Mouse (Mus musculus) CD4-positive, CD25-positive, alpha-beta regulatory T cell, adult 2 months (primary cell): Measurements from ENCODE around the gene Rps6ka2.
"Not testable (repeated sequence)": the region's sequence is repeated elsewhere in the genome, so short reads cannot be mapped to it uniquely, and the experiment has no call there.

Experiments
- DNase-seq: peaks from one replicate; pipeline ENCODE4 v3.0.0-alpha.2; 2012; ENCODE audit warnings: low read depth, low spot score

Rps6ka2 gene

DNA sequence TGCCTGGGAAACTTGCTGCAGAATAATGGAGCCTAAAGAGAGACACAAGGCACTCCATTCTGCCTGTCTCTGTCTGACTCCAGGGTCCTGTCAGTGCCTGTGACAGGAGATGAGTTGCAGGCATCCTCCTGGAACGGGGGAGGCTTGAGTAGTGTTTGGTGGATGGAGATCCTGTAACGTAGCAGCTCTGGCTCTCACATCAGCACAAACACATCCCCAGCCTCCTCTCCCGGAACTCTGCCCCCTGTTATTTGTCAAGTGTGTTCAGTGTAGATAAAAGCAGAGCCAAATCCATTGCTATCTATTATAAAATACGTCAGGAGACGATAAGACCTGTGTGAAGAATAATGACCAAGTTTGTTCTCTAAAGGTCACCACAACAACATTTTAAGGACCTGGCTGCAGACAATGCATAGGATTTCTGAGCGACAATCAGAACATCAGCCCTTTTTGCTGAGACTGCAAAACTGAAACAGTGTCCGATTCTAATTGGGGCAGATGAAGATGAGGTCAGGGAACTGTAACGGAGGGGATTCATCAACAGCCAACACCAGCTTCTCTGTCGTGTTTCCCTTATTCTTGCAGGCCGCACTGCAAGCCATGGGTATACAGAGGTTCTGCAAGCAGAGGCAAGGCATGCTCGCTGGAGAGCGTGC, 99.4 kb downstream of the Rps6ka2 start:
- no peak for DNase-seq

DNA sequence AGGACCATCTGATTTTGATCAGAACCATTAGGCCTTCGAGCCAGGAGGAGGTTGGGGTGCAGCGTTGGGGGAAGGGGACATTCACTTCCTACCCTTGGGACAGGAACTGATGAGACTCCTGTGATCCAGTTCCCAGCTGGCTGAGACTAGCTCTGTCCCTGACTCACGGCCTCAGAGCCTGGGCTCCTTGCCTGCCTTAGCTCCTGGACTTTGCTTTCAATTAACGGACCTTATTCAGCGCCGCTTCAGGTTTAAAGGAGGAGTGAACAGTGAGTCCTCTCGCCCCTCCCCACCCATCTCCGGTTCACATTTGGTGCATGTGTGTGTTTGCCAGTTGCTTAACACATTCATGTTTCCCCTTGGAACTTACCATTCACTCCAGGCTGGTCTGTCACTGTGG, 100.6 kb downstream of the Rps6ka2 start:
- DNase-seq: no peak

DNA sequence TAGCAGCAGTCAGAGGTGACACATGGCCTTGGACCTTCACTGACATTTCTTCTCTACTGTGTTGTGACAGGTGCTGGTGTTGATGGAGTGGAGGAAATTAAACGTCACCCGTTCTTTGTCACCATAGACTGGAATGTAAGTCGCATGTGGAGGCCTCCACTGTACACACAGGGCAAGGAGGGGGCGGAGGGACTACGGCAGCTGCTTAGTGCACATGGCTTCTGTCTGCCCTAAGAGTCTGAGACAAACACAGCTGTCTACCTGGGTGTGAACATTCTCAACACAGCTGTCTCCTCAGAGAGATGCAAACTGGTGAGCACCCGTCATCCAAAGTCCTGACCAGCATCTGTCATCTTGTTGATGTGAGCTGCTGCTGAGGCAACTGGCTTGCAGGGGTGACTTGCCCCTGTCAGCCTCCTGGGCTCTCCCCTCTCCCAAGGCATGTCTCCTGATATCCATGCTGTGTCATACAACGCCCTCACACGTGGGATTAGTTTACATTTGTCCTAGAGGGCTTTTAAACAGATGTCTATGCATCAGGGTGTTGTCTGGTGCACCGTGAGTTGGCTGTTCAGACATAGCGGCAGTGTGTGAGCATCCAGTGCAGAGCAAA, 101.7 kb downstream of the Rps6ka2 start:
- no peak for DNase-seq

DNA sequence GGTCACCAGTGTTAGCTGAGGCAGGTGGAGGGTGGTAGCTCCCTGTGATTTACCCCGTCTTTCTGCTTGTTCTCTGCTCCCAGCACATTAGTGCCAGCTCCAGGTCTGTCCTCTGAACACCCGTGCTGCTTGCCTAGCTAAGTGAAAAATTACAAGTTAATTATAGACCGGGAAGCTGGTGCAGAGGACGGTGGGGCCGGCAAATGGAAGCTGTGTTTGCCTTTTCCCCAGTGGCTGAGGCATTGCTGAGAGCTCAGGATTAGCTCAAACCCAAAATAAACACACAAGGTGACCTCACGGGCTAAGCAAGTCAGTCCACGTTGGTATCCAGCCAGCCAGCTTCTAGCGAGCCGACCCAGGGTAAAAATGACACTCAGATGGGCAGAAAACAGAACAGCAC, 103.1 kb downstream of the Rps6ka2 start:
- no peak for DNase-seq

DNA sequence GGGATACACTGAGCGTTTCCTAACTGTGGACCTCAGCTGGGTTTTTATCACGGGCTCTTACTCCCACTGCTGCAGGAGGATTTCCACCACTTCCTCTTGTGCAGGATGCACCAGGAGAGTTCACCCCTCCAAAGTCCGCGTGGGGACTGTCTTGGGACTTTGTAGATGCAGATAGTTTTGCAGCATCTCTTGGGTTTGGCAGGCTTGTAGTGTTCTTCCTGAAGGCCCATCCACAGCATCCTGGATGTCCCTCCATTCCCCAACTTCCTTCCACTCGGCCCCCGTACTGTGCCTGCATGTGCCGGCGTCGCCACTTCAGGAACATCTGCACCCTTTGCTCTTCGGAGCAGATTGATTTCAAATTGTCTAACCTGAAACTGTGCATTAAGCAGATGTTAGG, 103.9 kb downstream of the Rps6ka2 start:
- no peak for DNase-seq

DNA sequence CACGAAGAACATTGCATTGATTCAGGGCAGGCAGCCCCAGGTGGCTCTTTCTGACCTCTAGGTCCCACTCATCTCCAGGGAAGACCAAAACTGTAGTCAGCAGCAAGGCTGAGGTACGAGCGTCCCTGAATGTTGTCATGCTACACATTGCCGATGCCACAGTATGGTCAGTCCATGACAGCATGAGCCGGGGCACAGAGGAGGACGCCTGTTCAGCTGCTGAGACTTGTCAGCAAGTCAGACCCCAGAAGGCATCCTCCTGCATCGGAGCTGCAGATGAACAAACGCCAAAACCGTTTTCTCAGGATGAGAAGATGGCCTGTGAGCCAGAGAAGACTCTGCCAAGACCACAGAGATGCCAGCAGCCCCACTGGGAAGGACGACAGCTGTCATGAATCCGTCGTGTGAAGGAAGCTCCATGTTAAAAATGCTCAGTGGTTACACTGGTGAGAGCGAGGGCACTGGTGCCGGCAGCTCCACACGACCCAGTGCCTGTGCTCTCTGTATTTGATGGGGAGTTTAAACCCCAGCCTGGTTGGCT, 108.9 kb downstream of the Rps6ka2 start:
- DNase-seq: no peak

DNA sequence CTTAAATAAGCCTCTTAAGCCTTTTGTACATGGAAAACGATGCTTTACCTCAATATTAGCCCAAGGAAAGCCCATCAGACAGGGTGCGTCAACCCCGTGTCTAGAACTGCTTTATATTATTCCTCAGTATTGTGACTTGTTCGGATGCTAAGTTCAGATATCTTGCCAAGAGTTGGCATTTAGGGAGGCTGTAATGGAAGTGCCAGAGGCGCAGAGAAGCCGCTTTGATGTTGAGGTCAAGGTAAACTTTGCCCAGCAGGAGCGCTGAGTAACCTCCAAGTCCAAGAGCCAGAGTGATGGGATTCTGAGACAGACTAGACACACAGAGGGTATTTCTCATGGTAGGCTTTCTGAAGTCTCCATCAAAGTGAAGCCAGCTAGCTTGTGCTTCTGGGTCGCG, 109.3 kb downstream of the Rps6ka2 start:
- no peak for DNase-seq

DNA sequence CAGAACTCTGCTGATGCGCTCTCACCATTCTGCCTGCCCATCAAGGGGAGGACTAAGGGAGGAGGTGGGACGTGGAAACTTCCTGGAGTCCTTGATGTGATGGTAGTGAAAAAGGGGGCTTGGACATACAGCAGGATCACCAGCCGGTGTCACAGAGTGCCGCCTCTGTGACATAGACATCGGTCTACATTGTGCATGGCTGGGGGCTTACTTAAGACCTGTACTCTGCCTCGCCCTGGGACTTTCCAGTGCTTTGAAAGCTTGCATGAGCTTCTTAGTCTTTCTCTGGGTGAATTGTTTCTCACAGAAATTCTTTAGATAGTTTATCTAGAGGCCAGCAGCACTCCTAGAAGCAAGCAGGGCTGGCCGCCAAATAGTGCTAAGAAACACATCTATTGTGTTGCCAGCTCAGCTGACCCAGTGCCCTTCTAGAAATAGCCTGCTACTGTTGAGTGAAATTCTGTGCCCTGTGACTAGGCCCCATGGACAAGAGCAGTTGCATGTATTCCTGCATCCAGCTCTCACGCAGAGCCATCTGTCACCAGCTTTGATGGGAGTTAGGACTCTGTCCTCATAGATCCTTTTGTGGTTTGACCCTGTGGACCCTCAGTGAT, 114.5 kb downstream of the Rps6ka2 start:
- DNase-seq: no peak

DNA sequence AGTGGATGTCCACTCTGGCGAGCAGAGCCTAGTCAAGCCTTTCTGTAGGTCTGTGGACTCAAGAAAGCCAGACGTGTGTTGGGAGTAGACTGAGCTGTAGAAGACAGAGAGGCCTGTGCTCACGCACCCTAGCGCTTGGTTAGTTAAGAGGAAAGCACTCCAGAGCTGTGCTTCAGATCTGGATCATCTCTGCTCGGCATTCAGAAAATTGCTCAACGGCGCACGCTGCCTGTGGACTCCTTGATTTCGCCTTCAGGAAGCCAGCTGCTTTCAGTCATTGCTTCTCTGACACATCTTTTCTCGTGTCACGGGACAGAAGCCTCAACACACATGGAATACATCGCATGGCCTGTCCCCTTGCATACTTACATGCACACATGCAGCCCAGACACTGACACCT, 115.4 kb downstream of the Rps6ka2 start:
- DNase-seq: no peak

DNA sequence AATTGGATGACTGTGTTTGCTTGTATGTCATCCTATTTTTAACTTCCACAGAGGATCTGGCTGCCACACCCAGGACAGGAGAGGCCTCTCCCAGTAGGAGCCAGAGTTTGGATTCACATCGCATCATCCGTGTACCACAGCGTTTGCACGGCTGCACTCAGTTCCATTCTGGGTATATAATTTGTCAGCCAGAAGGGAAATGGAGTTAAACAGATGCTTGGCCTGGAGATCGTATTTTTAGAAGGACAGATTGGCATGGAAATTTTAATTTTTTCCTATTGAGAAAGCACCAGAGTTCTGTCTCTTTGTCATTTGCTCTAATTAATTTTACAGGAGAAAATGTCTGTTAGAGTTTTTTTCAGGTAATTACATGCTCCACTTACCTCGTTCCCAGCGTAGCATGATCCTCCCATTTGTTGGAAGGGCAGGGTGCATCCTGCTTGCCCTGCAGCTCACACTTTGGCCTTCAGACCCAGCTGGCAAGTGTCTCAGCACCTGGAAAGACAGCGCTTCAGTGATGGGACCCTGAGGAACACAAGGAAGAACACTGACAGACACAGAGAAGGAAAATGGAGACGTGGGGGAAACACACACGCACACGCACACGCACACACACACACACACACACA, 116.6 kb downstream of the Rps6ka2 start:
- no peak for DNase-seq

DNA sequence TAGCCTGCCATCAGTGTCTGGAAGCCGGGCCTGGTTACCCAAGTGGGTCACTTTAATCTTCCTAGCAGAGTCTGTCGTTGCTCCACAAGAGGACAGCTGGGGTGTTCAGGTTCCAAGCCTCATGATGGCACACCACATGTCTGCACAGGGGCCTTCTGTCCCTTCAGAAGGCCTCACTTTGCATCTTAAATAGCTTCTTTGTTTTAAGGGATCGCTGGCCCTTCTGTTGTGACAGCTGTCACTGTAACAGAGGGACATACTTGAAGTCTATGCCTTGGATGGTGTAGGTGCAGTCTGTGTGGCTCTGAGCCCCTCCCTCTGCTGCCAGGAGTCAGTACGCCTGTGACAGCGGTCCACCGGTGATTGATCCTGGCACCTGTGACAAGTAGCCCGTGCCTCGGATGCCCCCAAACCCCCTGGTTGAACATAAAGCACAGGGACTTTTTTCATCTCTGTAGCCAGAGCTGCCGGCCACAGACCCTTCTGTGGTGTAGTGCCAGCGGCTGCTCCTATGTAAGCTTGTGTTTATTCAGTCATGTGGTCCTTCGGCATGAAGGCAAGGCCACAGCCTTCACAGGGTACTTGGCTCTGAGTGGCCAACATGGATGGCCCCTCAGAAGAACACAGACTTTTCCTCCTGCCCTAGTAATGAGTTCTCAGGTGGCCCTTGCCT, 122.2 kb downstream of the Rps6ka2 start:
- DNase-seq: no peak

DNA sequence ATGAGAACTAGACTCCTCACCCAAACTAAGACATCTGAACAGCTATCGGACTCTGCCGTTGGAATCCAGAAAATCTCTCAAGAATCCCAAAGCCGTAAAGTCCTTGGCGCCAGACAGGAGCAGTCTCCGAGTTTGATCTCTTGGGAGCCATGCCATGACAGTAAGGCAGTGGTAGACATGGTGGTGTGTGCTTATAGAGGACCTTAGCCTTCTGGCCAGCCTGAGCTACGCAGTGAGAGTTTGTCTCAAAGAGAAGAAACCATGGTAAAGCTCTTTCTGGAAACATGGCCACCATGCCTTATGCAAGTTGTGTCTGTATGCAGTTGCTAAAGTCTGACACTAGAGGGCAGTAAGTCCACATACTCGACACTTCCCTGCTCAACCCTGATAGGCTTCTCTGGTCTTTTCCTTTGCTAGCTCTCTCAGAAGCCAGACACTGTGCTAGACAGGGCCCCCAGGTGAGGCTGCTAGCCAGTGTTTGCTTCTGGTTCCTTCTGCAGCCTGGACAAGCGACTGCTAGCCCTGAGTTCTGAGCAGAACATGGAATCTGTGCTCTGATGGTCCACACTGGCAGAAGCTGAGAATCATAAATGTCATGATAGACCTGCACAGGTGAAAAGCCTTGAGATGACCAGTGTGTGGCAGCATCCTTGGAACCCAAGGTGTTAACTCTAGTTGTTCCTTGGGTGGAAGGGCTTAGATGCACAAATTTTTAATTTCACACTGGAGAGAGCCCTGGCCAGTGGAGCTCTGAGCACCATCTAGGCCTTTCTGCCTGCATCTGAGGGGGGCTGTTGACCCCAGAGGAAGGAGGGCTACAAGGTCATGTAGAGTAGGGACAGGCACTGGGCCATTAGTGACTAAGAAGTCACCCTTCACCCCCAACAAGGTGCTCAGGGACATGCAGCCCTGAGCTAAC, 136.6 kb downstream of the Rps6ka2 start:
- not testable (repeated sequence) for DNase-seq

DNA sequence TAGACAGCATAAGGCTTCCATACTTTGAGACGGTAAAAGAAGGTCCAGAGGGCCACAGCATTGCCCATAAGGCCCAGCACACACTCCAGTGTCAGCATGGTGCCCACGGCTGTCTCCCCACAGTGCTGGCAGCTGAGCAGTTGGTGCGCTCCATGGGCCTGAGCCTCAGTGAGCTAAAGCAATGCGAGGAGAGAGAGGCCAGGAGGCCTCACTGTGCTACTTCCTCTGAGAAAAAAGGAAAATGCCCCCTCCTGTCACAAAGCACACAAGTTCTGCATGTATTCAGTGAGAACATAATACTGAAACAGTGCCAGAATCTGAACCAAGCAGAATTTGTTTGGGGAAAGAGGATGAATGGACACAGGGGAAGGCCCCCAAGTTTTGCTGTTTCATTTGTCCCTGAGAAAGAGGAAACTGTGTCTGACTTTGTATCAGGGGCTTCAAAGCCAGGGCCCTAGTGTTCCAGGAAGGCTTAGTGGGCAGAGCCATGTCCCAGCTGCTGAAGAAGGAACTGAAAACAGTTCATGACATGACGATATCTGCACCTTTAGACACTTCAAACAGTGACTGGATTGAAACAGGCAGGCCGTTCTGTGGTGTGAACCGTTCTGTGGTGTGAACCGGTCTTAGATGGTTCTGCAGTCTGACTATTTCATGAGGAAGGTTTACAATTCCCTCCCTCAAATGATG, 145.9 kb downstream of the Rps6ka2 start:
- not testable (repeated sequence) for DNase-seq

DNA sequence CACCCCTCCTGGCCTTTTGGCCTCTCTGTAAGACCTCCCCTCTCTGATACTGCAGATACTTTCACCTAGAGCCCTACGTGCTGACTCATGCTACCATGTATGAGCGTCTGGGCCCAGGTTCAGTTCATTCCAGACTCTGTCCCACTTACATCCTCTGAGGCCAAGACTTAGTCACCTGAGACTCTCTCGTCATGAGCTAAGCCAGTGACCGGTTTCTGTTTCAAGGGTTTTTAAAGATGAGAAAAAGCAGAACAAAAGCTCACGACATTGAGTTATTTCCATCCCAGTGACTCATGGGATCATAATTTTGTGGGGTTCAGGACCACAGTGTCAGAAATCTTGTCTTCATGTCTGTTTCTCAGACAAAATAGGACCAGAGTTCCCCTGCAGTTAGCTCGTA, 149.9 kb downstream of the Rps6ka2 start:
- not testable (repeated sequence) for DNase-seq

DNA sequence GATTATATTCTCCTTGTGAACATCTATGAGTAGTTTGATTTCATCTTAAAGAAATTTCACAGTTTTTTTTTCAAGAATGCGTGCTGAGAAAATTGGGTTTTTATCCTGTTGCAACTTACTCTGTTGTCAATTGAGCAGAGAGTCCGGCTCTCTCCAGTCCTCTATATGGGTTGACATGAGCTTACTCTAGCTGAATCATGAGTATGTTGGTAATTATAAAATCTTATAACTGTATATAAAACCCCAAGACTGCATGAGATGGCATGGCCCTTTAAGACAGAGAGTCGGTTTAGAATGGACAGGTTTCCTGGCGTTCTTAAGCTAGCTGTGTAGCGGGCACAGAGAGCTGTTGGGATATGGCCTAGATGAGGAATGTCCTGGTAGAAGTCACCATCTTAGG, 154.4 kb downstream of the Rps6ka2 start, which contains the start of gene Tcp10a:
TSS of gene Tcp10a (plus strand) at position 301 of the 400 bp plus-strand sequence.
- DNase-seq: not testable (repeated sequence)

DNA sequence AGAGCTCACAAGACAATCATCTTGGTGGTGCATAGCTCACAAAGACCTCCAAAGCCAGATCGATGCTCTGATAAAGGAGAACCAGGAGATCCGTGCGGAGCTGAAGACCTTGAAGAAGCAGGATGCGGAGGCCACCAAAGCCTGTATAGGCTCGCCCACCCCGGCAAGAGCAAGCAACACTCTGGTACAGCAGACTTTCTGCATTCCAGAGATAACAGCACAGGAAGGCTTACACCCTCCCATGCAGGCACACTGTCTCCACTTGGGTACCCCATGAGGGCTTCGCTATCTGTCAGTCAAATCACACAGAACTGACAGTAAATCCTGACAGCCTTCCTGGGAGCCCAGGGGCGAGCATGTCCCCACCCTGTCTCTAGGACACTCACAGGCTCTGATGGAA, 156.5 kb downstream of the Rps6ka2 start:
- DNase-seq: not testable (repeated sequence)

DNA sequence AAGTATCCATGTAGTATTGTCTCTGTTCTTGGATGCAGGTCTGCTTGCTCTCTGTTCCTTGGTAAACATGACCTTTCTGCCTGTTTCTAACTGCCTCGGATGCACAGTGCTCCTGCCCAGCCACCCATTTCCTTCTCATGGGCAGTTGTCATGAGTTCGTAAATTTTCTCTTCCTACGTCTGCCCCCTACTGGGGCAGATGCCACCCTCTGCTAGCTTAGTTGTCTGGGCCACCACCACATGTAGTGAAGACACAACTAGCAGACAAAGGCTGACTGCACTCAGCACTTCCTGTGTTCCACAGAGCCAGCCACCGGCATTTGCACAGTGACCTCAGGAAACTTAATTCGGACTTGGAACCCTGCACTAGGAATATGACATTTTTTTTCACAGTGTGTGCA, 162.8 kb downstream of the Rps6ka2 start:
- DNase-seq: not testable (repeated sequence)

DNA sequence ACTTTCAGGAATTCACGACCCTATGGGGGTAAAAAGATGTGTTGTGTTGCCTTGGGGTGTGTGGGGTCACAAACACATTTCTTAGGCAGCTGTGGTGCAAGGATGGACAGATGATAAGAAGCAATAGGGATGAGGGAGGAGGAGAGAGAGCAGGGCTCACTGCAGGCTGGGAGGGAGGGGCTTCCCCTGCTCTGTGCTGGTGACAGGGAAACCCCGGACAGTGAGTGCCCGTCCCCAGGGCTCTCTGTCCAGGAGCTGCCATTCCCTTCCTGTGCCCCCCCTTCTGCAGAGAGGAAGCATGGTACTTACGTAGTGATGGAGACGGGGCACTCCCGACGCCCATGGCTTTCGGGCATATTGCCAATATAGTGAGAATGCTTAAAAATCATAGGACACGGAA, 167.5 kb downstream of the Rps6ka2 start:
- DNase-seq: not testable (repeated sequence)

DNA sequence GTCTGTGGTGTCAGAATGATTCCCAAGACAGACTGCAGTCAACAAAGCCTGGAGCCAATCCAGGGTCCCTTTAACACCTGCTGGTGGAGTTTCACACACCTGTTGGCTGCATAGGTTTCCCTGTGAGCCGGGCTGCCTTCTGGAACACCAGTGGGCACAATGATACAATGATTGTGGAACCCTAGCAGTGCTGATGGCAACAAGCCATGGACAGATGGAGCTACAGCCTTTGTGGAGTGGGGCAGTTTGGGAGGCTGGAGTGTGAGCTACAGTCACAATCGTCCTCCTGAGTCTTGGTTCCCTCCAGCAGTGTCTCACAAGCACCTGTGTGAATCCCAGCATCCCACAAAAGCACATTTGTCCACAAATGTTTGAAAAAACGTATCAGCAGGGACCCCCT, 178.8 kb downstream of the Rps6ka2 start:
- not testable (repeated sequence) for DNase-seq

DNA sequence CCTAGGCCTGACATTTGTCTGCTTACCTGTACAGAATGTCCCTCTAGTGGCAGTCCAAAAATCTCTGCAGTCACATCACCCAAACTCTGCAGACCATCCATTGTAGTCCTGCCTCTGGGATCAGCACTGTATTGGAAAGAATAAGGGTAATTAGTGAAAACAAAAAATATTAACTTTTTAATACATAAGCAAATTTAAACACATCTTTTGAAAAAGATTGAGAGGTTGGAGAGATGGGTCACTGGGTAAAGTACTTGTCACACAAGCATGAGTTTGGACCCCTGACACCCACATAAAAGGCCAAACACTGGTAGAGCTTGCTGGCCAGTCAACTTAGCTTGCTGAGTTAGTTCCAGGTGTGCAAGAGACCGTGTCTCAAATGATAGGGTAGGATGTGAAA, 182.7 kb downstream of the Rps6ka2 start, which contains the start of gene Ttll2:
TSS of gene Ttll2 (minus strand) at position 101 of the 400 bp plus-strand sequence.
- not testable (repeated sequence) for DNase-seq
